Mouse (Mus musculus): ENCODE data around the gene AI182371. TPM values are rescaled to one million over a fixed set of nuclear protein-coding genes. Genes with fewer than 3 reads are reported as not detected.

The AI182371 gene
- polyA plus RNA-seq (2014; fragmentation: Nextera tagmentation; extraction: Ambion mirVana) = 0.18 and 0.24 TPM in 2 replicates

- Histone ChIP-seq H3K9me3 (ENCODE audit: control insufficient read depth, low read length) (no peaks in the 10 kb centered on the region), H3K27ac (ENCODE audit: low read depth) (no peak within 1 kb of the TSS), H3K9ac (ENCODE audit: low read length) (no peak within 1 kb of the TSS), H3K4me1 (replicated peaks; ENCODE audit: control insufficient read depth, insufficient read depth, low read length) (no peaks in the 10 kb centered on the region), H3K4me2 (ENCODE audit: low read length) (no peak within 1 kb of the TSS), H3K36me3 (ENCODE audit: control insufficient read depth, insufficient read depth, low read length) (no peaks in the 10 kb centered on the region), H3K27me3 (replicated peaks; ENCODE audit: control insufficient read depth, insufficient read depth, low read length) (no peaks in the 10 kb centered on the region), H3K4me3 (ENCODE audit: low read depth, low read length) (no peak within 1 kb of the TSS)
- 94% methylated on average over 3 of the region's 3 CpGs for WGBS
- no peak for DNase-seq (ENCODE audit: low spot score)
- ATAC-seq (replicated peaks; ENCODE audit: low FRiP score, low TSS enrichment, low read depth) = no peak
Observed at GRCm38 (mm10) chr2:35101443-35101842, at the start of gene AI182371. Gene AI182371, minus strand, starts transcription at chr2:35101543.

DNA sequence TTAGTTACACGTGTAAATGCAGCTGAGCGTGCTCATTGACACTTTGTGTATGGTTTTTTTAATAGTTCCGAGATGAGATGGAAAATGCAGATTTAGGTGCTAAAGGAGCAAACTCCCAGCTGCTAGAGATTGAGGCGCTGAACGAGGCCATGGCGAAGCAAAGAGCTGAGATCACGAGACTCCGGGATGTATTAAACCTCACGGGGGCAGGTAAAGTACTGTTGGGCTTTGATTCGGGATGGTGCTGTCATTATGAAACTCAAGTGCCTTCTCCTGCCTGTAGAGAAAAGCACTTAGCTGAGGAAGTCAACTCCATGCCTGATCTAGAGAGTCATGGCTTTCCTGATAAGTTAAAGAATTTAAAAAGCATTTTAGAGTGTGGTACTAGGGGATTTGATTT, 47.5 kb upstream of the AI182371 start:
- no peak overlapping the region for H3K4me2 ChIP-seq (ENCODE audit: low read length)
- H3K9ac ChIP-seq (ENCODE audit: low read length) = no peak overlapping the region
- H3K9me3 ChIP-seq (ENCODE audit: control insufficient read depth, low read length) = no peaks in the 10 kb centered on the region
- H3K4me1 ChIP-seq (replicated peaks; ENCODE audit: control insufficient read depth, insufficient read depth, low read length) = no peaks in the 10 kb centered on the region
- no peak overlapping the region for H3K4me3 ChIP-seq (ENCODE audit: low read depth, low read length)
- no peaks in the 10 kb centered on the region for H3K27me3 ChIP-seq (replicated peaks; ENCODE audit: control insufficient read depth, insufficient read depth, low read length)
- DNase-seq (ENCODE audit: low spot score) (no peak), ATAC-seq (replicated peaks; ENCODE audit: low FRiP score, low TSS enrichment, low read depth) (no peak)
- no peak overlapping the region for H3K27ac ChIP-seq (ENCODE audit: low read depth)
- WGBS = 94% methylated on average over 10 of the region's 10 CpGs
- H3K36me3 ChIP-seq (ENCODE audit: control insufficient read depth, insufficient read depth, low read length) = peaks cover 99% of the 10 kb centered on the region

- Histone ChIP-seq H3K27me3 (replicated peaks; ENCODE audit: control insufficient read depth, insufficient read depth, low read length) (no peaks in the 10 kb centered on the region), H3K4me1 (replicated peaks; ENCODE audit: control insufficient read depth, insufficient read depth, low read length) (no peaks in the 10 kb centered on the region), H3K9me3 (ENCODE audit: control insufficient read depth, low read length) (no peaks in the 10 kb centered on the region), H3K36me3 (ENCODE audit: control insufficient read depth, insufficient read depth, low read length) (peaks cover 94% of the 10 kb centered on the region), H3K4me3 (ENCODE audit: low read depth, low read length) (no peak overlapping the region), H3K27ac (ENCODE audit: low read depth) (no peak overlapping the region), H3K4me2 (ENCODE audit: low read length) (no peak overlapping the region), H3K9ac (ENCODE audit: low read length) (no peak overlapping the region)
- DNase-seq (ENCODE audit: low spot score) (no peak), ATAC-seq (replicated peaks; ENCODE audit: low FRiP score, low TSS enrichment, low read depth) (no peak)
- 93% methylated on average over 3 of the region's 3 CpGs for WGBS
Observed at GRCm38 (mm10) chr2:35141673-35142072, 40.3 kb upstream of the AI182371 start.

GRCm38 (mm10) chr2:35138576-35138975, 37.2 kb upstream of the AI182371 start:
- Histone ChIP-seq H3K4me3 (ENCODE audit: low read depth, low read length) (no peak overlapping the region), H3K27ac (ENCODE audit: low read depth) (no peak overlapping the region), H3K9me3 (ENCODE audit: control insufficient read depth, low read length) (no peaks in the 10 kb centered on the region), H3K36me3 (ENCODE audit: control insufficient read depth, insufficient read depth, low read length) (peaks cover 86% of the 10 kb centered on the region), H3K9ac (ENCODE audit: low read length) (no peak overlapping the region), H3K4me1 (replicated peaks; ENCODE audit: control insufficient read depth, insufficient read depth, low read length) (no peaks in the 10 kb centered on the region), H3K4me2 (ENCODE audit: low read length) (no peak overlapping the region), H3K27me3 (replicated peaks; ENCODE audit: control insufficient read depth, insufficient read depth, low read length) (no peaks in the 10 kb centered on the region)
- ATAC-seq (replicated peaks; ENCODE audit: low FRiP score, low TSS enrichment, low read depth) (no peak), DNase-seq (ENCODE audit: low spot score) (no peak)
- WGBS = 86% methylated on average over 1 of the region's 1 CpGs

DNA sequence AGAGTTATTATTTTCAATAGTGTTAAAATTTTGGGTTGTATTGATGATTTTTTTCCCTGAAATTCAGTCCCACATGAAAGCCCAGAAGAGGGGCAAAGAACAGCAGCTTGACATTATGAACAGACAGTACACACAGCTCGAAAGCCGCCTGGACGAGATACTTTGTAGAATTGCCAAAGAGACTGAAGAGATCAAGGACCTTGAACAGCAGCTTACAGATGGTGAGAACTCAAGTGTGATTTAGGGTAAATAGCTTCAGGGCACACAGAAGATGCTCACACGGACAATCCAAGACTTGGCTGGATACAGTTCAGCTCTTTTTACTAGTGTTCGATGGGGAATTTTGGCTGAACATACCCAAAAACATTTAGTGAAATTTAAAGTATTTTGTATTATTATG, 32.5 kb upstream of the AI182371 start:
- ATAC-seq (replicated peaks; ENCODE audit: low FRiP score, low TSS enrichment, low read depth) (no peak), DNase-seq (ENCODE audit: low spot score) (no peak)
- Histone ChIP-seq H3K9me3 (ENCODE audit: control insufficient read depth, low read length) (no peaks in the 10 kb centered on the region), H3K4me2 (ENCODE audit: low read length) (no peak overlapping the region), H3K27me3 (replicated peaks; ENCODE audit: control insufficient read depth, insufficient read depth, low read length) (no peaks in the 10 kb centered on the region), H3K9ac (ENCODE audit: low read length) (no peak overlapping the region), H3K36me3 (ENCODE audit: control insufficient read depth, insufficient read depth, low read length) (peaks cover 44% of the 10 kb centered on the region), H3K4me3 (ENCODE audit: low read depth, low read length) (no peak overlapping the region), H3K4me1 (replicated peaks; ENCODE audit: control insufficient read depth, insufficient read depth, low read length) (peaks cover 10% of the 10 kb centered on the region), H3K27ac (ENCODE audit: low read depth) (no peak overlapping the region)
- 80% methylated on average over 5 of the region's 5 CpGs for WGBS

DNA sequence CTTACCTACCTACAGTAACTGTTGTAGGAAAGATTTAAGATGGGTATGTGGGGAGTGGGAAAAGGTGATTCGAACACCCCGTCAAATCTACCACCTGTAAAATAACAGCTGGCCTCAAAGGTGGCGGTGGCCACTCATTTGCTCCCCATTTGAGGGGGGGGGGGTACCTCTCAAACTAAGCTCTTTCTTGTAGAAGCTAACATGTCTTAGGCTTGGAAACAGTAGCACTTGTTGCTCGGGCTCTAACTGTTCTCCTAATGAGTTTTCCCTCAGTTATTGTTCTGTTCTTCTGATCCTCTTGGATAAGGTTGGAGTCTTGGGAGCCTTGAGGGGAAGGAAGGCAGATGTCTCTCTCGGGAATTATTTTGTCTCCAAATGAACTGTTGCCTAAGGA, 31.3 kb upstream of the AI182371 start:
- peaks cover 10% of the 10 kb centered on the region for H3K4me1 ChIP-seq (replicated peaks; ENCODE audit: control insufficient read depth, insufficient read depth, low read length)
- WGBS = 9% methylated on average over 5 of the region's 5 CpGs
- H3K9me3 ChIP-seq (ENCODE audit: control insufficient read depth, low read length) = no peaks in the 10 kb centered on the region
- peak; percentile 60 for DNase-seq (ENCODE audit: low spot score)
- H3K27ac ChIP-seq (ENCODE audit: low read depth) = peak overlapping the region; percentile 75
- ATAC-seq (replicated peaks; ENCODE audit: low FRiP score, low TSS enrichment, low read depth) = peak; percentile 40
- H3K4me2 ChIP-seq (ENCODE audit: low read length) = peak overlapping the region; percentile 93
- peaks cover 40% of the 10 kb centered on the region for H3K36me3 ChIP-seq (ENCODE audit: control insufficient read depth, insufficient read depth, low read length)
- peak overlapping the region; percentile 45 for H3K4me3 ChIP-seq (ENCODE audit: low read depth, low read length)
- H3K9ac ChIP-seq (ENCODE audit: low read length) = peak overlapping the region; percentile 61
- no peaks in the 10 kb centered on the region for H3K27me3 ChIP-seq (replicated peaks; ENCODE audit: control insufficient read depth, insufficient read depth, low read length)

DNA sequence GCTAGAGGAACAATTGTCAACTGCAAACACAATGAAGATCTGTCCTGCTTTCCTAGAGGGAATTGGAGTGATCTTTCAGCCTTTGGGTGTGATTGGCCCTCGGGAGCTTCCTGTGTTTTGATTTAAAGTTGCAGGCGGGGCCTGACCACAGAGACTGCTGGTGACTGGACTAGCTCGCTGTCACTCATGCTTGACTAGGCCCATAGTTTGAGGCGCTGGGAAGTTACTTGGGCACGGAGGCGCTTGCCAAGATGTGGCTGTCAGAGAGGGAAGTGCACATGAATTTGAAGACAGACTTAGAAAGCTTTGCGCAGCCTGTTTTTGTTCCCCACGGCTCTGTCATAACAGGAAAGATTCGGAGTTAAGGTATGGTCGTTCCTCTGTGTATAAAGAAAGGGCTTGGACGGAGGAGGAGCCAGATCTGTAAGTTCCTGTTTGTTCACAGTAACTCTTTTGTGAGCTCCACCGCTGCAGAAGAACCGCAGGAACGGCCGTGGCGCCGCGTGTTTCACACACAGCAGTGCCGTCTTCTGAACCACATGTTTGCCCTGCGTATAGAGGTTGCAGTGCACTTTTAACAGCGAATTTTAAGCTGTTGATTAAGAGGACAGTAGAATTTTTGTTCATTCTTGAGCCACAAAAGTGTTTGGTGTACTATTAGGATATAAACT, 30.8 kb upstream of the AI182371 start:
- peak overlapping the region; percentile 93 for H3K4me2 ChIP-seq (ENCODE audit: low read length)
- H3K27me3 ChIP-seq (replicated peaks; ENCODE audit: control insufficient read depth, insufficient read depth, low read length) = no peaks in the 10 kb centered on the region
- H3K27ac ChIP-seq (ENCODE audit: low read depth) = peak overlapping the region; percentile 75
- WGBS = under 1% methylated on average over 21 of the region's 21 CpGs
- H3K36me3 ChIP-seq (ENCODE audit: control insufficient read depth, insufficient read depth, low read length) = peaks cover 35% of the 10 kb centered on the region
- no peaks in the 10 kb centered on the region for H3K9me3 ChIP-seq (ENCODE audit: control insufficient read depth, low read length)
- H3K4me1 ChIP-seq (replicated peaks; ENCODE audit: control insufficient read depth, insufficient read depth, low read length) = peaks cover 10% of the 10 kb centered on the region
- ATAC-seq (replicated peaks; ENCODE audit: low FRiP score, low TSS enrichment, low read depth) (peak; percentile 98), DNase-seq (ENCODE audit: low spot score) (peak; percentile 99)
- peak overlapping the region; percentile 61 for H3K9ac ChIP-seq (ENCODE audit: low read length)
- peak overlapping the region; percentile 45 for H3K4me3 ChIP-seq (ENCODE audit: low read depth, low read length)

GRCm38 (mm10) chr2:35131491-35131890, 30.1 kb upstream of the AI182371 start:
- Histone ChIP-seq H3K4me3 (ENCODE audit: low read depth, low read length) (peak overlapping the region; percentile 45; the same call in 1 of the 2 replicates), H3K4me2 (ENCODE audit: low read length) (peak overlapping the region; percentile 93), H3K27ac (ENCODE audit: low read depth) (peak overlapping the region; percentile 75), H3K9me3 (ENCODE audit: control insufficient read depth, low read length) (no peaks in the 10 kb centered on the region), H3K9ac (ENCODE audit: low read length) (peak overlapping the region; percentile 39), H3K36me3 (ENCODE audit: control insufficient read depth, insufficient read depth, low read length) (peaks cover 29% of the 10 kb centered on the region), H3K27me3 (replicated peaks; ENCODE audit: control insufficient read depth, insufficient read depth, low read length) (no peaks in the 10 kb centered on the region), H3K4me1 (replicated peaks; ENCODE audit: control insufficient read depth, insufficient read depth, low read length) (peaks cover 10% of the 10 kb centered on the region)
- no peak for ATAC-seq (replicated peaks; ENCODE audit: low FRiP score, low TSS enrichment, low read depth)
- DNase-seq (ENCODE audit: low spot score) = no peak

GRCm38 (mm10) chr2:35124716-35125115, 23.4 kb upstream of the AI182371 start:
- no peak overlapping the region for H3K4me2 ChIP-seq (ENCODE audit: low read length)
- H3K4me1 ChIP-seq (replicated peaks; ENCODE audit: control insufficient read depth, insufficient read depth, low read length) = no peaks in the 10 kb centered on the region
- no peak for ATAC-seq (replicated peaks; ENCODE audit: low FRiP score, low TSS enrichment, low read depth)
- no peak overlapping the region for H3K4me3 ChIP-seq (ENCODE audit: low read depth, low read length)
- no peaks in the 10 kb centered on the region for H3K9me3 ChIP-seq (ENCODE audit: control insufficient read depth, low read length)
- no peaks in the 10 kb centered on the region for H3K27me3 ChIP-seq (replicated peaks; ENCODE audit: control insufficient read depth, insufficient read depth, low read length)
- DNase-seq (ENCODE audit: low spot score) = no peak
- H3K27ac ChIP-seq (ENCODE audit: low read depth) = no peak overlapping the region
- 81% methylated on average over 7 of the region's 7 CpGs for WGBS
- no peak overlapping the region for H3K9ac ChIP-seq (ENCODE audit: low read length)
- H3K36me3 ChIP-seq (ENCODE audit: control insufficient read depth, insufficient read depth, low read length) = peaks cover 29% of the 10 kb centered on the region
